Mouse (Mus musculus): ENCODE data around the gene Nsmce1. TPM values are rescaled to one million over a fixed set of nuclear protein-coding genes. Genes with fewer than 3 reads are reported as not detected.
"Not testable (repeated sequence)": the region's sequence is repeated elsewhere in the genome, so short reads cannot be mapped to it uniquely, and the experiment has no call there.

Gene Nsmce1
- total RNA-seq, 2 experiments from 2014 or later: 12.8 to 13.4 TPM

GRCm38 (mm10) chr7:125450678-125451077, 40.7 kb downstream of the Nsmce1 start:
- no peak for DNase-seq (ENCODE audit: low spot score in 2 of 2)
- intact Hi-C loops (cut with DNase I): no loop called here

DNA sequence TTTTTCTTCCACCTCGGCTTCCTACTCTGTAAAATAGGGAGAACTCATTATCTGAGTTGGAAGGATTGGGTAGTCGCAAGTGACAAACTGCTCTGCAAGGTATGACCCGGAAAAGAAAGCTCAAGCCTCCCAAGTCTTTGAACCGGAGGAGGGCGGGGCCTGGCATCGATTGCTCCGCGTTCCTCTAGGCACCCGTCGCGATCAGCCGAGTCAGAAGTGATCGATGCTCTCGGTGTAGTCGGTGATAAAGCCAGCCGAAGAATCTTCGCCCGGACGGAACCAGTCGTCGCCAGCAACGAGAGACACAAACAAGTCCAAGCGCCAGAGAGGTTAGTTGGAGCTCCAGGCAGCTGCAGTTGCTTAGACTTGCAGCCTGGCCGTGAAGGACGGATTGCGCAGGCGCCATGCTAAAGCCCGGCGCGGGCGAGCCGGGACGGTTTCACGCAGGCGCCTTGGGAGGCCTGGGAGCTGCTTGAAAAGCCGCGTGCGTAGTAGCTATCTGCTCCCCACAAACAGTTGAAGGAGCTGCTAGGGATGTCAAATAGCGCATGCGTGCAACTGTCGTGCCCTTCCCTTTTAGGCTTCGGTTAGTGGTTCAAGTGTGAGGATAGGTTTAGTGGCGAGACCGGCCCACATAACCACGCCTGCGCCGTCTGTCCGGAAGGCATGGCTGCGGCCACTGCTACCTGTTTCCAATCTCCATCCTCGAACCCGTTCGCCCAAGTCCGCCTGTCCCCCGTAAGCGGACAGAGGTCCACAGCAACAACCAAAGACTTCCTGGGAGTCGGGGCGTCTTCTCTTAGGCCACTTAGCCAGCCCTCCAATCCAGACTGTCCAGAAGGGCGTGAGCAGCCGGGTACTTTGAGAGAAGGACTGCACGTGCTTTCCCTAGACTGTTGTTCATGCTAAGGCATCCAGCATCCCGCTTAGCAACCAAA, 46.7 kb downstream of the Nsmce1 start, which contains the start of gene Kdm8:
Kdm8 (plus strand) TSS at position 213 of the 938 bp plus-strand sequence.
- intact Hi-C loops (cut with DNase I): no loop called here

GRCm38 (mm10) chr7:125444076-125444463, 47.3 kb downstream of the Nsmce1 start:
- no peak for DNase-seq (ENCODE audit: low spot score in 2 of 2)
- intact Hi-C loops (cut with DNase I): no loop called here

More for the DNA sequence above, 46.7 kb downstream of the Nsmce1 start, which contains the start of gene Kdm8:
- peak; percentile 91 to 94 for DNase-seq (ENCODE audit: low spot score in 2 of 2)

GRCm38 (mm10) chr7:125442323-125442722, 49.1 kb downstream of the Nsmce1 start:
- intact Hi-C loops (cut with DNase I): no loop called here
- DNase-seq (ENCODE audit: low spot score in 2 of 2): no peak

- no peak for DNase-seq (ENCODE audit: low spot score in 2 of 2)
- intact Hi-C loops (cut with DNase I): no loop called here
Measured at GRCm38 (mm10) chr7:125434666-125435290, 56.6 kb downstream of the Nsmce1 start.

- intact Hi-C loops (cut with DNase I): no loop called here
- no peak for DNase-seq (ENCODE audit: low spot score in 2 of 2)
Measured at GRCm38 (mm10) chr7:125433874-125434273, 57.5 kb downstream of the Nsmce1 start.

DNA sequence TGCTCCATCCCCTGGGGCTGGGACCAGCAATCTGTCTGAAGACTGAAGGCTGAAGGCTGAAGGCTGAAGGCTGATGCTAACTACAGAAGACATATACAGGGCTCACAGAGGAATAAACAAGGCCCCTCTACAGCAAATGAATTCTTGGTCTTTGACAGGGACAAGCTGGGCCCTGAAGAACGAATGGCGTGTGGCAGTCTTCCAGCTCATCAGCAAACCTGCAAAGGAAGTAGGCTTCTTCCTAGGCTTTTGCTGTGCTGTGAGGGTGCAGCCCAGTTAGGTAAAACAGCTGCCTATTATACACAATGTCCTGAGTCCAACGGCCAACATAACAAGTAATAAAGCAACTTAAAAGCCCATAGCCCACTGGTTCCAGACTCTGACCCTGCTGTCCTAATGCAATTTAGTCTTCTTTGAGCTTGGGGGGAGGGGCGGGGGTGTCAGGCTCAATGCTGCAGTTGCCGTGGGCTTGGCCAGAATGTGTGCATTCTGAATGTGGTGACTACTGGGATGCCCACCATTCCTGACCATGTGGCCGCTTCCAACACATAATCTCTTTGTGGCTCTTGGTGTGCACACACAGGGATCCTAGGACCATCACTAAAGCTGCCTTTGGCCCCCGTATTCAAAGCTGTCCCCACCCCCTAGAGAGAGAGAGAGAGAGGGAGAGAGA, 61.1 kb downstream of the Nsmce1 start:
- intact Hi-C loops (cut with DNase I): no loop called here

DNA sequence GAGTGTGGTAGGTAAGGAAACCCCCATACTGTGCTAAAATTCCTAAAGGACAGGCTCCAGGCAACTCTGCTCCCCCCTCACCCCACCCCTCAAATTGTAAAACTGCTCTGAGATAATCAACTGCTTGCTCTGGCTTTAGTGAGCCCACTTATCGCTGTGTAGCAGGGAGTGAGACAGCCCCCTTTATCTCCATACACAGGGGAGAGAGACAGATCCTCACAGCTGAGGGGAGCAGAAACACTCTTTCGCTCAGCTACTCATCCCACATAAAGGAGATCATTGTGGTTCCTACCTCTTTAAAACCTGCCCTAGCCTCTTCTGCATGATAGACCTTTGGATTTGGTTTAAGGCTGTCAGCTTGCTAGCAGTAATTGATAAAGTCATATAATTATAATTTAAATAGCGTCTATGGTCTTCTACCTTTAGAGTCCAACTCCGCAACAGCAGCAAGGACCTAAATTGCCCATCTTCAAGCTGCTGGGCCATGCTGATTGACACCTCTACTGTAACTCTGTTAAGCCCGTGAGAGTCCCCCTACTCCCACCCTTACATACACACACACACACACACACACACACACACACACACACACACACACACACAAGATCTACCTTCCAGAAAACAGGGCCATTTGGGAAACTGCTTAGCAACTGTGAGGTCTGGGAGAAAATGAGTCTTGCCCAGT, 62.4 kb downstream of the Nsmce1 start:
- DNase-seq (ENCODE audit: low spot score in 2 of 2); intact Hi-C loops (cut with DNase I): not testable (repeated sequence)

More for the DNA sequence above, 61.1 kb downstream of the Nsmce1 start:
- no peak for DNase-seq (ENCODE audit: low spot score in 2 of 2)

DNA sequence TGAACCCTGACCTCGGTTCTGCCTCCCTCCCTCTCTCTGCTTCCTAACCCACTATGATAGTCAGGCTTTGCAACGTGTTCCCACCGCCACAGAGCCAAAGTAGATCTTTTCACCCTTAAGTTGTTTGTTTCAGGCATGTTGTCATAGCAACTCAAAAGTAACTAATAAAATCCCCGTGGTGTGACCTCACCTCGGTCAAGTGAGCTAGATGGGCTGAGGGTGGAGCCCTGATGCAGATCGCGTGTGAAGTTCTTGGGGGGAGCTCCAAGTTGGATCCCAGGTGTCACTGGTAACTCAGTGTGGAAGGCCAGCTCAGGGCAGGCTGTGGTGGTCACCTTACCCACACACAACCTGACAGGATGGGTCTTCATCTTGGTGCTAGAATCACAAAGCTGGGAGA, 63.0 kb downstream of the Nsmce1 start:
- DNase-seq (ENCODE audit: low spot score in 2 of 2): no peak
- intact Hi-C loops (cut with DNase I): no loop called here

- intact Hi-C loops (cut with DNase I): no loop called here
Measured at GRCm38 (mm10) chr7:125427492-125428090, 63.8 kb downstream of the Nsmce1 start.

GRCm38 (mm10) chr7:125423056-125423455, 68.3 kb downstream of the Nsmce1 start:
- intact Hi-C loops (cut with DNase I): no loop called here
- DNase-seq (ENCODE audit: low spot score in 2 of 2): no peak

More at GRCm38 (mm10) chr7:125427492-125428090, 63.8 kb downstream of the Nsmce1 start:
- no peak for DNase-seq (ENCODE audit: low spot score in 2 of 2)

GRCm38 (mm10) chr7:125421911-125422310, 69.5 kb downstream of the Nsmce1 start:
- intact Hi-C loops (cut with DNase I): no loop called here
- no peak for DNase-seq (ENCODE audit: low spot score in 2 of 2)

DNA sequence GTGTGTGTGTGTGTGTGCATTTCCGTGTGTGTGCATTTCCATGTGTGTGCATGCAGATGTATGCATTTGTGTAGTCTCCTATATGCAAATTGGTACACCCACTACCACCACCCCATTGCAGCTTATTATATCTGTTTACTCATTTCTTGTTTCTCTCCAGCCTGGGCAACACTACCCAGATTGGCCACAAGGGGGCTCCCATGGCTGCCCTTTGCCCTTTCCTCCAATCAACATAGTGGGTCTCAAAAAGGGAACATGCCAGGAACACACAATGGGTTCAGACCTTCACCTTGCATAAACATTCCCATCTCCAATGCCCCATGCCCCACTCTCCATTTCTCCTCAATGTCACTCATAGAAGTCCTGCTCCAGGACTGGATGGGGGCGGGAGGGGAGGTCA, 71.2 kb downstream of the Nsmce1 start:
- intact Hi-C loops (cut with DNase I): no loop called here
- DNase-seq (ENCODE audit: low spot score in 2 of 2): no peak

GRCm38 (mm10) chr7:125418413-125418812, 73.0 kb downstream of the Nsmce1 start:
- DNase-seq (ENCODE audit: low spot score in 2 of 2): no peak
- intact Hi-C loops (cut with DNase I): no loop called here

Other genes starting within 250 kb of the Nsmce1 start
- 1 to 10 TPM; 3.8 to 4.7 TPM for gene Kdm8, start 46.9 kb downstream of the Nsmce1 start, total RNA-seq (2021)
- 1 to 10 TPM; 6.1 to 7.1 TPM for gene Il4ra, start 60.5 kb upstream of the Nsmce1 start, total RNA-seq (2021)
- gene Il21r, start 111.8 kb upstream of the Nsmce1 start, total RNA-seq (2021): 1 to 10 TPM; 1.4 to 1.6 TPM
- gene Gtf3c1, start 216.2 kb upstream of the Nsmce1 start, total RNA-seq (2021): 100 to 1,000 TPM in 1 of 2 experiments, 10 to 100 TPM in 1; 96.8 to 101 TPM
- gene D430042O09Rik, start 216.3 kb upstream of the Nsmce1 start, total RNA-seq (2021): 10 to 100 TPM; 21.8 to 31.6 TPM

Data from left cerebral cortex, postnatal 25 days (tissue).